Mouse (Mus musculus) brain, embryonic 14.5 days (tissue): ENCODE results near the gene Cmc2. TPM values are rescaled to one million over a fixed set of nuclear protein-coding genes. Genes with fewer than 3 reads are reported as not detected.
A peak's percentile ranks its signal among the peaks of the same experiment; 100 is the strongest.

Experiments used
- DNase-seq: peaks from one replicate; pipeline ENCODE4 v3.0.0-alpha.2; 2011; ENCODE audit warnings: low read depth
- CTCF ChIP-seq: fragments of 200-500 bp; IDR thresholded peaks from 2 replicates; pipeline ENCODE4 v1.5.1; 2012; ENCODE audit warnings: inconsistent platforms, mild to moderate bottlenecking, moderate library complexity, borderline replicate concordance; ENCODE audit not compliant: insufficient read depth, insufficient read length; ENCODE audit errors: extremely low read depth
- POLR2A ChIP-seq: fragments of 200-500 bp; IDR thresholded peaks from 2 replicates; pipeline ENCODE4 v1.6.1; 2012; ENCODE audit warnings: mild to moderate bottlenecking, inconsistent platforms, borderline replicate concordance; ENCODE audit not compliant: poor library complexity, insufficient read depth, insufficient read length, severe bottlenecking; ENCODE audit errors: extremely low read depth
- polyA plus RNA-seq: library from polyadenylated mRNA; depleted of rRNA; stranded (reverse); fragments of >200 nt; gene quantifications from 2 replicates; pipeline ENCODE4 v1.2.3, GENCODE M21; 2012; rRNA removed

Gene Cmc2
- 13.2 and 13.5 TPM in 2 replicates for polyA plus RNA-seq

DNA sequence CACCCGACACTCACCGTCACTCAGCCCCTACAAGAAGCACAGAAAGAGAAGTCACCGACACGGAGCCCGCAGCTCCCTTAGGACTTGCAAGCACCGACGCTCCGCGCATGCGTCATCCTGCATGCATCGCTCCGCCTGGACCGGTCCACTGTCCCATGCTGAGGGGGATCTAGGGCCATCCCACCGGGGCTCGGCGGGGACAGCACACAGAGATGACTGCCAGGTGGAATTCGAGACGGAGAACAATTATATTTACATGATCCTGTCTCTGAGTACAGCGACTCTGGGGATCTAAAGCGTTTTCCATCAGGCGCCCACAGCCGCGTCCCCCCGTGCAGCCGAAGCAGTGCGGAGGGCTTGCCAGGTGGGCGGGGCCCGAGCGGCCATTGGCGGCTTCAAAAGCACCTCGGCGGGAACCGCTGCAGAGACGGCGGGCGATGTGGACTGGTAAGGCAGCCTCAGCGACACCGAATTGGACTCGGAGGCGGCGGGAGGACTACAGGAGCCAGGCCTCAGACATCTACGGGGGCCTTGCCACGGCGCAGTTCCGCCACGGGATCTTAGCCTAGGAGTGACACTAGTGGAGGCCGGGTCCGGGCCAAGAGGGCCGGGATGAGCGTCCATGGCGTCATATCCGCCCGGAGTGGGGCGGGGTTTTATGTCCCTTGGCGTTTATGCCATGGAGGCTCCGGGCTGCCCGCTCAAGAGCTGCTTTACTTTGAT is at the start of gene Cmc2, which contains the start of gene Cenpn:
Cmc2 (minus strand) TSS at position 119 of the 723 bp plus-strand sequence.
Cenpn (plus strand) TSS at position 394 of the 723 bp plus-strand sequence.
- TF ChIP-seq CTCF = no peak
- TF ChIP-seq POLR2A = peak; percentile 50; the same call in 1 of the 2 replicates
- peak; percentile 99 for DNase-seq

- no peak for DNase-seq
- TF ChIP-seq CTCF (no peak), POLR2A (no peak)
Observed at GRCm38 (mm10) chr8:116969531-116969930, 48.3 kb upstream of the Cmc2 start.

- no peak for TF ChIP-seq CTCF
- no peak for TF ChIP-seq POLR2A
- no peak for DNase-seq
Observed at GRCm38 (mm10) chr8:116954415-116954814, 33.2 kb upstream of the Cmc2 start.

- no peak for TF ChIP-seq POLR2A
- no peak for TF ChIP-seq CTCF
- no peak for DNase-seq
Observed at GRCm38 (mm10) chr8:116952428-116952827, 31.2 kb upstream of the Cmc2 start.

GRCm38 (mm10) chr8:116951778-116952177 is 30.5 kb upstream of the Cmc2 start:
- DNase-seq = no peak
- TF ChIP-seq CTCF = no peak
- no peak for TF ChIP-seq POLR2A

- TF ChIP-seq POLR2A = no peak
- no peak for TF ChIP-seq CTCF
- DNase-seq = peak; percentile 22
Observed at GRCm38 (mm10) chr8:116951369-116951768, 30.1 kb upstream of the Cmc2 start.

DNA sequence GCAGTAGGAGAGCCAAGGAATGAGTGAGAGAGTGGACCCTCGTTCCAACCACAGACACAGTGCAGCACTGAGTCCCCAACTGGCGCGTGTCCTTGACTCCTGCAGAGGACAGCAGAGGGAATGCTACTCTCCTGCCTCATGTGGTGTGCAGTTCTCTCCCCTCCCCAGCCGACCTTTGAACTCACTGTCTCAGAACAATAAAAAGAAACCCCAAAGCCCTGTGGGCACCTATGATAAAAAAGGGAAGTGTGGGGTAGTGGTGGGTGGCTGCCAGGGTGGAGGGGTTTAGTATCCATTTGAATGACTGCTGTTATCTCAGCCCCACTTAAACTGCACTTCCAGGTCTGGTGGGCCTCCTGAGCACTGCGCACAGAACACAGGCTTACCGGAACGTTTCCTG is 26.3 kb upstream of the Cmc2 start:
- DNase-seq = no peak
- TF ChIP-seq CTCF (no peak), POLR2A (no peak)

GRCm38 (mm10) chr8:116946851-116947250 is 25.6 kb upstream of the Cmc2 start:
- no peak for DNase-seq
- TF ChIP-seq POLR2A = no peak
- no peak for TF ChIP-seq CTCF

DNA sequence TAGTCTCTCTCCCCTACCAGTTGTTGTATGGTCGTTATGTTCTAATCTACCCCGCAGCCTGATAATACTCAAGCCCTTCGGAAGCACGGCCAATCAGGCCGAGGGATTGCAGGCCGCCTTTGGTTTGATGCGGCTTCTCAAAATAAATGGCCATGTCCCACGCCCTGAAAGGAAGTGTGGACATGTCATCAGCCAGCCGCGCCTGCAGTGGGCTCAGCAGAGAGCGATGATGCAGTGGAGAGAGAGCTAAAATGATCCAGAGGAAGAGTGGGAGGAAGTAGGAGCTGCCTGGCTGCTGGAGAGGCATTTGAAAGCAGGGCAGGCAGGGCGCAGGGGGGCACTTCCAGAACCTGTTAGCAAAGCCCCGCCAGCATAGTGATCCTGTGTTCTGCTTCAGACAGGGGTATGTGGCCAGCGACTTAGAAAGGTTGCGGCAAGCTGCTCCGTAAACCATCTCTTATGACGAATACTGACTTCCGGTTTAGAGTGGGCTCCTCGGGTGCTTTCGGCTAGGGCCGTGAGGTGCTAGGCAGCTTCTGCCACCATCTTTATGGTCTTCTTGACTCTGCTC is 25.1 kb upstream of the Cmc2 start:
- DNase-seq = no peak
- TF ChIP-seq POLR2A = no peak

- no peak for TF ChIP-seq CTCF
- TF ChIP-seq POLR2A = no peak
Observed at GRCm38 (mm10) chr8:116945169-116945910, 24.1 kb upstream of the Cmc2 start.

DNA sequence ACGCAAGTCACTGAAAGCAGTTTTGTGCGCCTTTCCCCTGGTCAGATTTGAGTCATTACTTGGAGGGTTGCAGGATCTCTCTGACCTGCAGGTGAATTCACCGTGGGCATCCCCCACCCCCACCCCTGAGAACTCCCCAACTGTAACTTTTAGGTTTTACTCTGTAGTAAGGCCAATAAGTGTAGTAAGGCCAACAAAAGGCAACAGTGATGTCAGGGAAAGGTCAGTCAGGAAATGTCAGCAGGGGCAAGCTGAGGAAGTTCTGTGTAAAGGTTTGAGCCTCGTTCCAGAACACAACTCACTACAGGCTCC is 23.1 kb upstream of the Cmc2 start:
- TF ChIP-seq CTCF (no peak), POLR2A (no peak)
- no peak for DNase-seq

More at GRCm38 (mm10) chr8:116945169-116945910, 24.1 kb upstream of the Cmc2 start:
- no peak for DNase-seq

DNA sequence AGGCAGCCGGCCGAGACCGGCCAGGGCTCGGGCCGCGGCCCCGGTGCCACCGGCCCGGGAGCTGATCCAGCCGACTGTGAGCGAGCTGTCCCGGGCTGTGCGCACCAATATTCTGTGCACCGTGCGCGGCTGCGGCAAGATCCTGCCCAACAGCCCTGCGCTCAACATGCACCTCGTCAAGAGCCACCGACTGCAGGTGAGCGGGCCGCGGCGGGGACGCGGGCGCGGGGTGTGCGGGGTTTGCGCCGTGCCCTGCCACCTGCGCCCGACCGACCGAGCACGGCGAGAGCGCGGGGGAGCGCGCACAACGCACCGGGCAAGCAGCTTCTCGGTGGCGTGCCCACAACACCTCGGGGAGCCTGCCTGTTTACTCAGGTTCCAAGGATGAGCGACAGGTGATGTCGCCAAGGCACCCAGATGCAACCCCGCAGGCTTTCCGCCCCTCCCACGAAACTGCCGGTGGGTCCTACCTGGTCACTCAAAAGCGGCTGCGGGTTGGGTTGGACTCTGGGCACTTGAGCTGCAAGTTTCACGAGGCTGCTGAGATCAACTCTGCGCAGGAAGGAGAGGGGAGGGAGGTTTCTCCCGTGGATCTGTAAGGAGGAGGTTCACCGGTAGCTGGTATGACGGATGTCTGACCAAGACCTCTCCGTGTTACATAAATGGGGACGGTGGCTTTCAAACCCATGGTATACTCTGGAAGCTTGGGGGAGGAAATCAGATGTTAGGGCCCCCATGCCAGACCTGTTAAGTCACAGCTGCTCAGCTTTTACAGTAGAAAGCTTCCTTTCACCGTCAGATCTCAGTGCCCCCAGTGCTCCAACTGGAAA is 22.5 kb upstream of the Cmc2 start:
- DNase-seq = peak; percentile 25
- TF ChIP-seq CTCF (no peak), POLR2A (no peak)

GRCm38 (mm10) chr8:116943161-116943554 is 21.9 kb upstream of the Cmc2 start, which contains the start of gene Atmin:
Atmin (plus strand) TSS chr8:116943393.
- DNase-seq = peak; percentile 93
- peak; percentile 94 for TF ChIP-seq POLR2A
- TF ChIP-seq CTCF = peak; percentile 77
